Mouse (Mus musculus) cerebellum, adult 9-10 months (tissue): ENCODE results near the gene Cox15.

Source experiments
- DNase-seq: peaks from one replicate; pipeline ENCODE4 v3.0.0; 2022

Cox15 gene

DNA sequence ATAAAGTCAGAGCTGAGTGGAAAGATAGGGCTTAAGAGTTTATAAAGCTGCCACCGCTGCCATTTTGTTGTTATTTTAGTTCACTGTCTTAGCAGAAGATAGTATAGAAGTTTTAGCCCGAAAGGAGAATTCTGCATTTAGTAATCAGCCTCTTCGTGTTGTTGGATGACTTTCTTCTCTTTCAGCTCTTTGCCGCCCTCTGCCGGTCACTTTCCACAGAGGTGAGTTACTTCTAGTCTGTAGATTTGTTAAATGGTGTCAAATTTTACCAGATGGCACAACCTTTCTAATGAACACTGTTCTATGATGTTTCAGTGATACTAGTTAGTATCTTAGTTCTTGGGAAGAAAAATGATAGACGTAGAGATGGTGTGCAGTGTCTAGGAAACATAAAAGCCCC lies 7.7 kb upstream of the Cox15 start:
- DNase-seq, result peak; percentile 67

- no peak for DNase-seq
These were observed 2.1 kb upstream of the Cox15 start for GRCm38 (mm10) chr19:43754872-43755271.

GRCm38 (mm10) chr19:43754237-43754636 lies 1.4 kb upstream of the Cox15 start:
- DNase-seq, result peak; percentile 18

DNA sequence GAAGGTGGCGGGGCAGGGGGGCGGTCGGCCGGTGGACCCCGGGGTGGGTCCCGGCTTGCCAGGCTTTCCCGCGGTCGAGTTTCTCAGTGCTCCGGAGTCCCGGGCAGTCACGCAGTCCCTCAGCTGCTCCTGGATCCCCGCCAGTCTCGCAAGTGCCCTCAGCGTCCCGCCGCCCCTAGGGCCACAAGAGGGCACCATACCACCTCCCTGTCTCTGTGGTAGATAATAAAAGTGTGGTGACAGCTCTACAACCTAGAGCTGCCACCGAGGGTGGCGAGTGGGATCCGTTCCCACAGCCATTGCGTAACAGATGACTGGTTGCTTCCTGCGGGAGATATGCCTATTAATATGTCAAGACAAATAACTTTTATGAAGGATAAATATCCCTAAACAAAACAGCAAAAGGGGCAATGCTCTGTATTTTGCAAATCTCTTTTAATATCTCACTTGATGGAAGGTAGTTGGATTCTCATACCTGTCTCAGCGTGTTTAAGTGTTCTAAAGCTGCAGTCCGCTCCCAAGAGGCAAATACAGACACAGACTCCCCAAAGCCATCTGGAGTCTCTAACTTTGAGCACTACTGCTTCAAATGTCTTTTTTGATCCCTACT lies 531 bp upstream of the Cox15 start:
- peak; percentile 94 for DNase-seq

DNA sequence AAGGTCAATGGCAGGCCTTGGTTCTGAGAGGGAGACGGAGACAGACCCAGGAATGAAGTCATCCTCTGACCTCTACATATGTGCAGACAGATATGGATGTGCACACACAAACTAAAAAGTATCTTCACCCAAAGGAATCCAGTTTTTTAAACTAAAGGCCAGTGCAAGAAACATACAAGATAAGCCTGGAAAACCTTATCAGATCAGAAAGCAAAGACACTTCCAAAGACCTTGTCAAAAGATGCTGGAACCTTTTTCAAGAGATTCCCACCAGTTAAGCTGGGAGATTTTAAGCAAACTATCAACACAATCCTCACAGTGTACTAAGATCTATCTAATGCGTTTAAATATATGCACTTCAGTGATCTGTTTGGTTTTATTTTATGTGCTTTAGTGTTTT lies 2.8 kb downstream of the Cox15 start:
- no peak for DNase-seq

DNA sequence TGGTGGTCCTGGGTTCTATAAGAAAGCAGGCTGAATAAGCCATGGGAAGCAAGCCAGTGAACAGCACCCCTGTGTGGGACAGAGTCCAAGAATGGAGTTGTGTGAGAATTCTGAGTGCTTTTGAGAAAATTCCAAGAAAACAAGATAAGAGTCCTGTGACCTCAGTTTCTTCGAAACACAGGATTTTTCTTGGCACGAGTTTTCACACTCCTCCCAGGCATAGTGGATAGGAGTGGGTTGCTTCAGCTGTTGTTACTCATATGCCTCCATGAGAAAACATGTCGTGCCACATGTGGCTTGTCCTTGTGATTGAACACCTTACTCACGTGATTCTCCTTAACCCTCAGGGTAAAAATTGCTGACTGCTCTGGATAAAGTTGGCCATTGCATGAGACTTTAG lies 4.9 kb downstream of the Cox15 start:
- DNase-seq, result no peak

GRCm38 (mm10) chr19:43745740-43746139 lies 7.1 kb downstream of the Cox15 start:
- no peak for DNase-seq

DNA sequence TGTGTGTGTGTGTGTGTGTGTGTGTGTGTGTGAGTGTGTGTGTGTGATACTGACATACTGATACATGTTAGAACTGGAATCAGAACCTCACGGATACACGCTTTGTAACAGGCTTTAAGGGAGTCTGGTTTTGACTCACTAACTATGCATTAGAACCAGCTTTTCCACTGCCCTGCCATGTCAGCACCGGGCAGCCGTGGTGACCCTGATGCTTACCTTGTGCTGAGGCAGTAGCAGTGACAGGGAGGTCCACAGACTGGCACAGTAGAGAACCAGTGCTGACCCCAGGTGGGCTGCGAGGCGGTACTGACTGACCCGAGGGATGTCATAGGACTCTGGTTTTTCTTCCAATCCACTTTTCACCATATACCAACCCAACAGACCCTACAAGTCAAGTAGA lies 9.4 kb downstream of the Cox15 start:
- no peak for DNase-seq

DNA sequence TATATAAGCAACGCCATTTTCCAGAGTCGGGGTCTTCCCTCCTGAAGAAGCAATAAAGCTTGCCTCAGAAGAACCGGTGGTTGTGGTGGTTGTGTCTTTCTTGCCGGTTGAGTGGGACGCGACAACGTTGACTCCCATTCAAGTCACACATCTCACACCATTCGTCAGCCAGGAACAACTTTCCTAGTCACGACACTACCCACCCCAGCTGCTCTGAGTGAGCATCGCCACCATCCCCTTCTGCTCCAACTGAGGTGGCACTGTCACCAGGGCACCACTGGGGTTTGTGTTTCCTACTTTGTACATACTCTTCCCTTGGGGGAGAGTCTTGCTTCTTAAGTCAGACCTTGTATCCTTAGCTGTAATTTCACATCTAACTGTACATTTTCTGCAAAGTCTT lies 14.4 kb downstream of the Cox15 start:
- DNase-seq, result no peak

DNA sequence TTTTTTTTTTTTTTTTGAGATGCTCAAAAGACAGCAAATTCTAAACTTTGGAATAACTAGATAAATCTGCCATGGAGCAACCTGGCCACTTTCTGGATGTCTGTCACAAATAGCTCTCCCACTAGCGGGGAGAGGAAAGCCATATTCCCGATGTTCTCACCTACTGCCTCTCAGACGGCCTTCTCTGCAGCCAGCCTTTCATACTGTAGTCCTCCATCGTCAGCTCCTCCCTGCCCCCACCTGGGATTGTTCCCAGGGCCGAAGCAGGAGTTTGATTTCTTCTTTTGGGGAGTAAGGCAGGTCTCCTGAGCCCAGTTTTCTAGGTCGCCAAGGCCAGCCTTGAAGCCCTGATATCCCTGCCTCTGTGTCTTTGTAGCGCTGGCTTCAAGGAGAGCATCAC lies 21.6 kb downstream of the Cox15 start:
- DNase-seq, result no peak

DNA sequence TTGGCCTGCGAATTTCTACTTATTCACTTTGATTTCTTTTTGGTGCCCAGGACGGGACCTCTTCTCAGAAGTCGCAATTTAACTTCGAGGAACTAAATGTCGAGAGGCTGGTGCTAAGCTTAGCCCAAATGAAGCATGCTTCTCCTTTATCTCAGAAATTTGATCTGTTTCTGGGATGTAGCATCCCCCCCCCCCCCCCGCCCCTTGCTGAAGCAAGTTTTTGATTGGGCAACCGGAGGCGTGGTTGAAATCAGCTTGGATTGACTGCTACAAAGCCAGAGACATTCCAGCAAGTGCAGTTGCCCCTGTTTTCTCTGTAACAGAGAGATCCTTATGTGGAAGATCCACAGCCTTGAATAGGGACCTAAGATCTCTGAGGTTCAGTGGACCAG lies 22.8 kb downstream of the Cox15 start:
- no peak for DNase-seq

DNA sequence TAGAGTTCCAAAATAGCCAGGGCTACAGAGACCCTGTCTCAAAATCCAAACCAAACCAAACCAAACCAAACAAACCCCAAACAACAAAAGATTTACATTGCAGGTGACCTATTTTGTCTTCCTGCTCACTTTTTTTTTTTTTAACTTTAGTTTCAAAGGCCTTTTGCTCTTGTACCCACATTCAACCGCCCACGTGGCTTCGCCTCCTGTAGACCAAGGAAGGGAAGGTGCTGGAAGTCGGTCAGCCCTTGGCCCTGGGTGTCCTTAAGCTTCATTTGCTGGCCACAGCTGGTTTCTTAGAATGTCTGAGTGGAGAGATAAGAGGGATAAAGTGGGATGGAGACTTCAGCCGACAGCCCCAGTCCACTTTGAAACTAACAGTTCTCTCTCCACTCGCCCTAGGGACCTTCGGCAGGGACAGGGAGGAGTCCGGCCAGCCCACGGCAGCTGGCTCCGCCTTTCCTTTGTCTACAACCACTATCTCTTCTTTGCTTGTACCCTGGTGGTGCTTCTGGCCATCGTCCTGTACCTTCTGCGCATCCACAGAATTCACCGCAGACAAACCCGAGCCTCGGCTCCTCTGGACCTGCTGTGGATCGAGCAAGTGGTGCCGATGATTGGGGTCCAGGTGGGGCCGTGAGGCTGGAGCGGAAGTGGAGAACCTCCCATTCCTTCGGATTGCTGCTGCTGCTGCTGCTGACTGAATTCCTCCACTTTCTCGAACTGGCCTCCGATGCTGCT lies 23.3 kb downstream of the Cox15 start:
- DNase-seq, result no peak

GRCm38 (mm10) chr19:43726510-43727146 lies 26.2 kb downstream of the Cox15 start:
- no peak for DNase-seq

- no peak for DNase-seq
These were observed 28.0 kb downstream of the Cox15 start for GRCm38 (mm10) chr19:43724821-43725220.

DNA sequence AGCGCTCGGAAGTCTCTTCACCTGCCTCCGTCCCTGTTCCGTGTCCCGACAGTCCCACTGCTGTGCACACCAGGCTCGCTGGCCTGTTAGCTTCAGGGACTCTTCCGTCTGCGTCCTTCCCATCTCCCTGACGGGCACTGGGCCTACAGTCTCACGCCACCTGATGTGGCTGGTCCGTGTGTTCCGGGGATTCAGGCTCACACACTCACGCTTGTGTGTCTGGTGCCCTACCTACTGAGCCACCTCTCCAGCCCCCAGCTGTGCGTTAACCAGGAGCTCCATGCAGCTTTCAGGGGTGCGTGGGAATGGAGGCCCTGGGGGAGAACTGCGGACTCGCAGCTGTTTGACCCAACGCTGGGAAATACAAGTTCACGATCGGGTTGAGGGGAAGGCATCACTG lies 28.6 kb downstream of the Cox15 start:
- no peak for DNase-seq

GRCm38 (mm10) chr19:43723501-43723900 lies 29.3 kb downstream of the Cox15 start:
- no peak for DNase-seq

GRCm38 (mm10) chr19:43722891-43723290 lies 29.9 kb downstream of the Cox15 start:
- no peak for DNase-seq

GRCm38 (mm10) chr19:43720061-43720460 lies 32.7 kb downstream of the Cox15 start:
- no peak for DNase-seq

- no peak for DNase-seq
These were observed 40.8 kb downstream of the Cox15 start for GRCm38 (mm10) chr19:43711971-43712370.

DNA sequence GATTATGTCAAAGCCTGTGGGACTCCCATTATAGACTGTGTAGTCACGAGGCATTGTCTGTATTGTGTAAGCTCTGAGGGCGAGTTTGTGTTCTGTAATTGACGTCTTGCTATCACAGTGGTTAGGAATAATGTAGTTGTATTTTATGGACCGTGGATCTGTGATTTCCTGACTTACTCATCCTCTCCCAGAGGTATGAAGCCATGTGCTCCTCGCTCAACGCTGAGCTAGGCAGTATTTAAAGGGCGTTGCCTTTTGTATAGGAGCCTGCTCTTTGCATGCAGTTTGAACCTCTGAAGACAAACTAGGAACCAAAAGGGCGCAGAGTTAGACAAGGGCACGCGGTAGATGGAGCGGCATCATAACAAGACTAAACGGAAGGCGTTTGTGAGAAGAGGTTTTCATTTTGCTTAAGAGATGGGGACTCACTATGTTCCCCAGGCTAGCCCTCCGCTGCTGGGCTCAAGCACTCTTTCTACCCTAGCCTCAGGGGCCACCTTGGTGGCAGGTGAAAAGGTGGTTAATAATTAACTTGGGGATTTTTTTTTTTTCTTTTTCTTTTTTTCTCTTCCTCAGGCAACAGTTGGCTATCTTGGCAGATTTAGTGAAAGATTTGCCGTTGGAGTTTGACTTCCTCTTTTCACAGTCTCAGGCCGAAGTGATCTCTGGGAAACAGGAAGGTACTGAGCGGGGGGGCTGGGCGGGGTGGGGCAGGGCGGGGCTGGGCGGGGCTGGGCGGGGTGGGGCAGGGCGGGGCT lies 41.5 kb downstream of the Cox15 start:
- DNase-seq, result no peak

DNA sequence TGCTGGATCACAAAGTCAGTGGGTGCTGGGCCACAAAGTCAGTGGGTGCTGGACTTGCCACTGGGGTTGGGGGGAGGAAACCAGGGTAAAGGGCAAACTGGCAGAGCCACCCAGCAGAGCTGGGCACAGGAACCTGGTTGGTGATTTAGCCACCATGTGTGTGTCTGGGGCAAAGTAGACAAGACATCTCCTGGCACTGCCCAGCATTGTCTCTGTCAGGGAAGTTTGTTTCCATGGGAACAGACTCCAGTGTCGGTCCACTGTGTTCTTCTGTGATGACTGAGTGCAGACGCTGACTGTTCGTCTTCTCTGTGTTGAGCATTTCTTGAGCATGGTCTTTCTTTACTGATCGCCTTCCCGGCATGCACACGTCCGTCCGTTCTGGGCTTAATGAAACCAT lies 43.5 kb downstream of the Cox15 start:
- no peak for DNase-seq

GRCm38 (mm10) chr19:43708206-43708605 lies 44.6 kb downstream of the Cox15 start:
- no peak for DNase-seq

- DNase-seq, result no peak
These were observed 47.9 kb downstream of the Cox15 start for GRCm38 (mm10) chr19:43704787-43705497.
